ENCODE assay signal across 10 mouse cellular contexts in the genomic region with DNA sequence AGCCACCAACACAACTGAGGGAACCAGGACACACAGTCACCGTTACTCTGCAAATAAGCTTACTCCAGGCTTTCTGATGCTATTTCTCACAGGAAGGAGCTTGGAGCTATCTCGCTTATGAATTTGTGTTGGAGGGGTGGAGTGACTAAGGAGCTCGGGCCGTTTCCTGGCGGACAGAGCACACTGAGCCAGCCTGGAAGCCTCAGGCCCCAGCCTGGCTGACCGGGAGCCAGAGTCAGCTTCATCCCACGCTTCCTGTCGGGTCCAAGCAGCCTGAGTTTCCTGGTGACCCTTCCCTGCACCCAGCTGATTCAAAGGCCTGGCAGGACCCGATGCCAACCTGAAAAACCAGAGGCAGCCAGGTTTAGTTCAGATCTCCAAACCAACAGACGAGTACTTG. TPM values are rescaled to one million over a fixed set of nuclear protein-coding genes. Genes with fewer than 3 reads are reported as not detected.
DNase-seq lines count a peak whose midpoint lies in the region; ATAC-seq lines count a peak whose summit lies in the region.
"Had no signal": no experiment of that assay in that cellular context is flagged by ENCODE, and none has a peak within 500 bp of the region (broad histone marks: within the 10 kb centered on the region; RNA-seq: fewer than 3 reads in every experiment).

No protein-coding gene starts in this region.

- no peak for ATAC-seq in embryonic facial prominence, embryonic 15.5 days (ENCODE audit: insufficient number of reproducible peaks, low FRiP score, low TSS enrichment, low read depth)
- no peak for ATAC-seq in heart, embryonic 11.5 days (replicated peaks; ENCODE audit: insufficient number of reproducible peaks, low FRiP score, low TSS enrichment)
- ATAC-seq in forebrain, embryonic 15.5 days (replicated peaks) = no peak
- ATAC-seq: activated CD4-positive, CD25-positive, alpha-beta regulatory T cell, adult 4 months had no signal

- no peaks in the 10 kb centered on the region for H3K9me3 ChIP-seq in embryonic facial prominence, embryonic 15.5 days (replicated peaks)
- no peaks in the 10 kb centered on the region; the same call in 1 of the 2 replicates for H3K9me3 ChIP-seq in embryonic facial prominence, embryonic 10.5 days
- H3K9me3 ChIP-seq in heart, embryonic 11.5 days (replicated peaks; ENCODE audit: control insufficient read depth, low read length) = no peaks in the 10 kb centered on the region
- no peaks in the 10 kb centered on the region for H3K9me3 ChIP-seq in forebrain, embryonic 15.5 days
- H3K9me3 ChIP-seq: embryonic facial prominence, embryonic 12.5 days had no signal

- H3K27ac ChIP-seq in embryonic facial prominence, embryonic 15.5 days (replicated peaks) = 0 out of 2 replicates have a peak overlapping the region, but pooled peaks have one; percentile 34
- H3K27ac ChIP-seq in embryonic facial prominence, embryonic 10.5 days (replicated peaks) = no peak overlapping the region
- H3K27ac ChIP-seq in heart, embryonic 11.5 days (ENCODE audit: low read depth, low read length) = peak overlapping the region; percentile 24; the same call in 1 of the 2 replicates
- H3K27ac ChIP-seq in forebrain, embryonic 15.5 days (replicated peaks) = no peak overlapping the region
- H3K27ac ChIP-seq: embryonic facial prominence, embryonic 12.5 days had no signal

- H3K36me3 ChIP-seq in embryonic facial prominence, embryonic 15.5 days = no peaks in the 10 kb centered on the region
- no peaks in the 10 kb centered on the region for H3K36me3 ChIP-seq in embryonic facial prominence, embryonic 10.5 days (replicated peaks)
- no peaks in the 10 kb centered on the region for H3K36me3 ChIP-seq in heart, embryonic 11.5 days (ENCODE audit: control insufficient read depth, insufficient read depth, low read length)
- H3K36me3 ChIP-seq in forebrain, embryonic 15.5 days = no peaks in the 10 kb centered on the region
- H3K36me3 ChIP-seq: embryonic facial prominence, embryonic 12.5 days had no signal

- no peak for DNase-seq in embryonic facial prominence, embryonic 10.5 days (ENCODE audit: low spot score)
- peak; percentile 79 for DNase-seq in kidney, postnatal 10 days
- DNase-seq in lung, postnatal 36 days = peak; percentile 84
- DNase-seq in natural killer cell, adult 2 months (ENCODE audit: low spot score in 2 of 2) = no peak
- DNase-seq in cerebellum, postnatal 14 days = no peak

- 47% methylated on average over 10 of the region's 10 CpGs for WGBS in embryonic facial prominence, embryonic 15.5 days
- WGBS in embryonic facial prominence, embryonic 10.5 days = 67% methylated on average over 10 of the region's 10 CpGs
- WGBS in heart, embryonic 11.5 days (ENCODE audit: insufficient replicate concordance) = 44% methylated on average over 10 of the region's 10 CpGs
- 81% methylated on average over 10 of the region's 10 CpGs for WGBS in forebrain, embryonic 15.5 days

- H3K27me3 ChIP-seq in embryonic facial prominence, embryonic 15.5 days = no peaks in the 10 kb centered on the region
- H3K27me3 ChIP-seq in embryonic facial prominence, embryonic 10.5 days (replicated peaks; ENCODE audit: low read depth, poor library complexity, severe bottlenecking) = no peaks in the 10 kb centered on the region
- H3K27me3 ChIP-seq in heart, embryonic 11.5 days (ENCODE audit: control insufficient read depth, insufficient read depth, low read length) = no peaks in the 10 kb centered on the region
- H3K27me3 ChIP-seq in forebrain, embryonic 15.5 days = no peaks in the 10 kb centered on the region
- H3K27me3 ChIP-seq: embryonic facial prominence, embryonic 12.5 days had no signal

- H3K4me2 ChIP-seq in embryonic facial prominence, embryonic 15.5 days (replicated peaks) = no peak overlapping the region
- H3K4me2 ChIP-seq in heart, embryonic 11.5 days = no peak overlapping the region
- no peak overlapping the region for H3K4me2 ChIP-seq in forebrain, embryonic 15.5 days (replicated peaks)
- H3K4me2 ChIP-seq: embryonic facial prominence, embryonic 12.5 days had no signal

- peaks cover 4% of the 10 kb centered on the region; the same call in 1 of the 2 replicates for H3K4me1 ChIP-seq in embryonic facial prominence, embryonic 15.5 days
- no peaks in the 10 kb centered on the region for H3K4me1 ChIP-seq in embryonic facial prominence, embryonic 10.5 days
- H3K4me1 ChIP-seq in heart, embryonic 11.5 days (ENCODE audit: control insufficient read depth, insufficient read depth, low read length) = no peaks in the 10 kb centered on the region
- H3K4me1 ChIP-seq in forebrain, embryonic 15.5 days = no peaks in the 10 kb centered on the region
- H3K4me1 ChIP-seq: embryonic facial prominence, embryonic 12.5 days had no signal

- H3K4me3 ChIP-seq in embryonic facial prominence, embryonic 15.5 days (replicated peaks) = no peak overlapping the region
- no peak overlapping the region for H3K4me3 ChIP-seq in embryonic facial prominence, embryonic 10.5 days
- H3K4me3 ChIP-seq in heart, embryonic 11.5 days (ENCODE audit: low read depth, low read length) = no peak overlapping the region
- no peak overlapping the region for H3K4me3 ChIP-seq in forebrain, embryonic 15.5 days
- H3K4me3 ChIP-seq: embryonic facial prominence, embryonic 12.5 days had no signal

- no peak overlapping the region for H3K9ac ChIP-seq in embryonic facial prominence, embryonic 15.5 days
- H3K9ac ChIP-seq in heart, embryonic 11.5 days (ENCODE audit: low read depth, low read length) = no peak overlapping the region
- H3K9ac ChIP-seq in forebrain, embryonic 15.5 days (replicated peaks) = no peak overlapping the region
- H3K9ac ChIP-seq: embryonic facial prominence, embryonic 12.5 days had no signal

RNA-seq across cellular contexts. Expression of gene Kpna2, which starts 31.7 kb away (rescaled TPM):
- polyA plus RNA-seq in embryonic facial prominence, embryonic 15.5 days (2015; fragmentation: Nextera tagmentation; extraction: Ambion mirVana) = 244 and 280 TPM in 2 replicates
- 631 and 685 TPM in 2 replicates for polyA plus RNA-seq in embryonic facial prominence, embryonic 10.5 days (2016; fragmentation: Nextera tagmentation; extraction: Ambion mirVana)
- 342 and 382 TPM in 2 replicates for polyA plus RNA-seq in heart, embryonic 11.5 days (2014; fragmentation: Nextera tagmentation; extraction: Ambion mirVana)
- 262 and 282 TPM in 2 replicates for polyA plus RNA-seq in forebrain, embryonic 15.5 days (2015; fragmentation: Nextera tagmentation; extraction: Ambion mirVana)

RNA-seq across cellular contexts. Expression of gene Smurf2, which starts 47.1 kb away (rescaled TPM):
- 13.1 and 13.2 TPM in 2 replicates for polyA plus RNA-seq in embryonic facial prominence, embryonic 15.5 days (2015; fragmentation: Nextera tagmentation; extraction: Ambion mirVana)
- 12.4 and 13.5 TPM in 2 replicates for polyA plus RNA-seq in embryonic facial prominence, embryonic 10.5 days (2016; fragmentation: Nextera tagmentation; extraction: Ambion mirVana)
- polyA plus RNA-seq in heart, embryonic 11.5 days (2014; fragmentation: Nextera tagmentation; extraction: Ambion mirVana) = 13.3 and 14.3 TPM in 2 replicates
- 15.4 and 16.0 TPM in 2 replicates for polyA plus RNA-seq in forebrain, embryonic 15.5 days (2015; fragmentation: Nextera tagmentation; extraction: Ambion mirVana)

RNA-seq across cellular contexts. Expression of gene 1810010H24Rik, which starts 57.9 kb away (rescaled TPM):
- polyA plus RNA-seq in embryonic facial prominence, embryonic 15.5 days (2015; fragmentation: Nextera tagmentation; extraction: Ambion mirVana) = 4.7 and 5.0 TPM in 2 replicates
- polyA plus RNA-seq in embryonic facial prominence, embryonic 10.5 days (2016; fragmentation: Nextera tagmentation; extraction: Ambion mirVana) = 0.98 and 2.1 TPM in 2 replicates
- 1.7 and 2.8 TPM in 2 replicates for polyA plus RNA-seq in heart, embryonic 11.5 days (2014; fragmentation: Nextera tagmentation; extraction: Ambion mirVana)
- polyA plus RNA-seq in forebrain, embryonic 15.5 days (2015; fragmentation: Nextera tagmentation; extraction: Ambion mirVana) = 4.0 and 5.7 TPM in 2 replicates

Comparison
In these comparisons a context has a peak if more than half of its experiments do, and no peak if none do; other contexts are left out.
1. H3K27ac ChIP-seq: peak in embryonic facial prominence, embryonic 15.5 days (single experiment) and heart, embryonic 11.5 days (single experiment); none in embryonic facial prominence, embryonic 10.5 days (single experiment) and forebrain, embryonic 15.5 days (single experiment).
2. DNase-seq: peak in kidney, postnatal 10 days (single experiment) and lung, postnatal 36 days (single experiment); none in embryonic facial prominence, embryonic 10.5 days (single experiment), natural killer cell, adult 2 months (0 of 2) and cerebellum, postnatal 14 days (0 of 2).